Mouse (Mus musculus) thymus, adult 2 months (tissue): ENCODE data around the gene Rassf8. TPM values are rescaled to one million over a fixed set of nuclear protein-coding genes. Genes with fewer than 3 reads are reported as not detected.

Source experiments
- DNase-seq: peaks from one replicate; pipeline ENCODE4 v3.0.0; 2021
- H3K27ac ChIP-seq: fragments of 200-500 bp; 2 replicates; pipeline ENCODE4 v1.5.1; 2012; ENCODE audit warnings: low read length, control low read depth; ENCODE audit not compliant: control insufficient read depth, insufficient read depth
- H3K27me3 ChIP-seq: fragments of 200-500 bp; 2 replicates; pipeline ENCODE4 v1.6.1; 2012; ENCODE audit warnings: mild to moderate bottlenecking, low read length, moderate library complexity, mixed read lengths; ENCODE audit not compliant: control insufficient read depth, insufficient read depth
- H3K36me3 ChIP-seq: fragments of 200-500 bp; 2 replicates; pipeline ENCODE4 v1.6.1; 2012; ENCODE audit warnings: mild to moderate bottlenecking, low read length, moderate library complexity; ENCODE audit not compliant: control insufficient read depth, insufficient read depth
- H3K4me1 ChIP-seq: fragments of 200-500 bp; replicated peaks from 2 replicates; pipeline ENCODE4 v1.6.1; 2012; ENCODE audit warnings: low read length; ENCODE audit not compliant: control insufficient read depth, insufficient read depth
- H3K4me3 ChIP-seq: fragments of 200-500 bp; 2 replicates; pipeline ENCODE4 v1.5.1; 2012; ENCODE audit warnings: mild to moderate bottlenecking, low read length, control low read depth, moderate library complexity; ENCODE audit not compliant: control insufficient read depth, insufficient read depth
- CTCF ChIP-seq: fragments of 200-500 bp; IDR thresholded peaks from 2 replicates; pipeline ENCODE4 v1.5.1; 2012; ENCODE audit warnings: mild to moderate bottlenecking, control low read depth, low read length, moderate library complexity, borderline replicate concordance; ENCODE audit not compliant: control insufficient read depth, poor library complexity, insufficient read depth; ENCODE audit errors: extremely low read depth
- POLR2A ChIP-seq: fragments of 200-500 bp; IDR thresholded peaks from 2 replicates; pipeline ENCODE4 v1.6.1; 2012; ENCODE audit warnings: mild to moderate bottlenecking, low read length, control low read depth, moderate library complexity; ENCODE audit not compliant: control insufficient read depth, poor library complexity, insufficient read depth; ENCODE audit errors: extremely low read depth
- WGBS: fragments of 180-500 bp; shearing (Covaris S2); methylation state at CpG from one replicate; pipeline ENCODE4 v1.1.7; 2018; 5-methylcytosine and 5-hydroxymethylcytosine counted together
- polyA plus RNA-seq: library from polyadenylated mRNA; depleted of rRNA; stranded (reverse); fragments of >200 nt; gene quantifications from 2 replicates; pipeline ENCODE4 v1.2.3, GENCODE M21; 2012

Gene Rassf8
- polyA plus RNA-seq, 1 experiment, result 5.3 TPM

DNA sequence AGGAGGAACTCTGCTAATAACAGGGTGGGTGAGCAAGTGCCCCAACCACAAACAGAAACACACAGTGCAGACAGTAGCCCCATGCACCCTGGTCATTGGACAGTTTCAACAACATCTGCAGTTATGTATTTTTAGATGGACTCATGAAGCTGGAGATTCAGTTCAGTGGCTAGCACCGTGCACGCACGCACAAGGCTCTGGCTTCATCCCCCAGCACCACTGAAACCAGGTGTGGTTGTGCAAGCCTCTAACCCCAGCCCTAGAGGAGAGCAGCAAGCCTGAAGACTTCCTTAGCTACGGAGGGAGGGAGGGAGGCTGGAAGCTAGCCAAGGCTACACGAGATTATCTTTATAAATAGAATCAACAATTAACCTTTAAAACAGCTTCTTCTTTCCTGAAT, 99.1 kb downstream of the Rassf8 start:
- WGBS, result 10% methylated on average over 5 of the region's 5 CpGs
- no peak for TF ChIP-seq CTCF
- no peak for TF ChIP-seq POLR2A
- Histone ChIP-seq H3K36me3 (no peaks in the 10 kb centered on the region), H3K4me3 (no peak overlapping the region), H3K27ac (no peak overlapping the region), H3K4me1 (peaks cover 9% of the 10 kb centered on the region), H3K27me3 (no peaks in the 10 kb centered on the region)
- no peak for DNase-seq

DNA sequence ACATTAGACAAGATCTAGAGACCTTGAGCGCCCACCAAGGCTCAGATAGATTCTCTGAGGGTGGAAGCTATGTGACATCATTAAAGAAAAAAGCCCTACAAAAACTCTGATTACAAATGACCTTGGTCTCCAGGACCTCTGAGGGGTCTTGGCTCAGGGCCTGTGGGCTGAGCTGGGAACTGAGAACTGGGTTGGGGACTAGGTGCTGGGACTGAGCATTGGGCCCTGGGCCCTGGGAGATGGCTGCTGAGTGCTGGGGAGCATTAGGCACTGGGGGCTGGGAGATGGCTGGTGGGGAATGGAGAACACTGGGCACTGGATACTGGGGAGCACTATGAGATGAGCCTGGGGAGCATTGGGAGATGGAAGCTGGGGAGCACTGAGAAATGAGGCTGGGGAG, 99.5 kb downstream of the Rassf8 start:
- no peak for DNase-seq
- no peaks in the 10 kb centered on the region for H3K27me3 ChIP-seq
- peaks cover 9% of the 10 kb centered on the region for H3K4me1 ChIP-seq
- TF ChIP-seq POLR2A (no peak), CTCF (no peak)
- H3K4me3 ChIP-seq, result no peak overlapping the region
- WGBS, result 71% methylated on average over 1 of the region's 1 CpGs
- H3K27ac ChIP-seq, result 0 out of 2 replicates have a peak overlapping the region, but pooled peaks have one; percentile 17
- H3K36me3 ChIP-seq, result no peaks in the 10 kb centered on the region

- WGBS, result 22% methylated on average over 6 of the region's 6 CpGs
- DNase-seq, result no peak
- no peak overlapping the region for H3K27ac ChIP-seq
- H3K4me1 ChIP-seq, result peaks cover 9% of the 10 kb centered on the region
- H3K27me3 ChIP-seq, result no peaks in the 10 kb centered on the region
- H3K4me3 ChIP-seq, result no peak overlapping the region
- no peaks in the 10 kb centered on the region for H3K36me3 ChIP-seq
- no peak for TF ChIP-seq CTCF
- TF ChIP-seq POLR2A, result no peak
Measured at GRCm38 (mm10) chr6:145846948-145847347, 100.4 kb downstream of the Rassf8 start.

- TF ChIP-seq CTCF (no peak), POLR2A (no peak)
- no peak for DNase-seq
- Histone ChIP-seq H3K27ac (no peak overlapping the region), H3K4me3 (no peak overlapping the region), H3K27me3 (no peaks in the 10 kb centered on the region), H3K36me3 (no peaks in the 10 kb centered on the region), H3K4me1 (peaks cover 9% of the 10 kb centered on the region)
- 90% methylated on average over 8 of the region's 8 CpGs for WGBS
Measured at GRCm38 (mm10) chr6:145847661-145848060, 101.1 kb downstream of the Rassf8 start.

- Histone ChIP-seq H3K4me3 (no peak overlapping the region), H3K27me3 (no peaks in the 10 kb centered on the region), H3K27ac (no peak overlapping the region), H3K4me1 (peaks cover 33% of the 10 kb centered on the region), H3K36me3 (no peaks in the 10 kb centered on the region)
- 83% methylated on average over 2 of the region's 2 CpGs for WGBS
- no peak for TF ChIP-seq CTCF
- TF ChIP-seq POLR2A, result no peak
- DNase-seq, result no peak
Measured at GRCm38 (mm10) chr6:145850789-145851188, 104.2 kb downstream of the Rassf8 start.

DNA sequence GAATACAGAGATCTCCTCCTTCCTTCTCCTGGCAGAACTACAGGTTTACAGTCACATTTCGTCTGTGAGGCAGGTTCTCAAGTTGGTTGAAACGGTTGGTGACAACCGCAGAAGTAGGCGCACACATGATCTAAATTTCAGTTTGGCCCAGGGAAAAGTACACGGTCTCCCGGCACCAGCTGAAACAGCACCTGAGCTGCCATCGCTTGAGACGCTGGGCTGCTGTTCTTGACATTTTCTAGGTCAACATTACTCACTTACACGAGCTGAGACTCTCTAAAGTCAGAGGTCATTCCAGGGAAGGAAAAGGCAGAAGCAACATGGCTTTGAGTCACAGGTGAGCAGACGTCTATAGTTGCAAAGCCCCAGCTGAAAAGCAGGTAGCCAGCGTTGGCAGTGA, 105.4 kb downstream of the Rassf8 start:
- no peak overlapping the region for H3K27ac ChIP-seq

GRCm38 (mm10) chr6:145852708-145853107, 106.2 kb downstream of the Rassf8 start:
- TF ChIP-seq POLR2A (no peak), CTCF (no peak)
- Histone ChIP-seq H3K27ac (no peak overlapping the region), H3K4me3 (no peak overlapping the region), H3K36me3 (no peaks in the 10 kb centered on the region), H3K4me1 (peaks cover 29% of the 10 kb centered on the region), H3K27me3 (no peaks in the 10 kb centered on the region)
- DNase-seq, result no peak
- WGBS, result 98% methylated on average over 7 of the region's 7 CpGs

More for the DNA sequence above, 105.4 kb downstream of the Rassf8 start:
- Histone ChIP-seq H3K4me1 (peaks cover 31% of the 10 kb centered on the region), H3K4me3 (no peak overlapping the region), H3K27me3 (no peaks in the 10 kb centered on the region), H3K36me3 (no peaks in the 10 kb centered on the region)
- 91% methylated on average over 11 of the region's 11 CpGs for WGBS
- no peak for DNase-seq
- no peak for TF ChIP-seq POLR2A
- no peak for TF ChIP-seq CTCF
